Mouse (Mus musculus): ENCODE measurements at regions not wholly inside any gene's neighbourhood (a gene's known extent, or its start where the extent isn't known, plus 50 kb on each side); places are given as distances from the start of the nearest gene placed in this dataset.

- DNase-seq (ENCODE audit: low spot score in 2 of 2) = no peak
Measured at GRCm38 (mm10) chr4:26965831-26966230, 619.1 kb upstream of the Manea start.

GRCm38 (mm10) chr4:26964850-26965249, 618.2 kb upstream of the Manea start:
- DNase-seq (ENCODE audit: low spot score in 2 of 2) = no peak

- no peak for DNase-seq (ENCODE audit: low spot score in 2 of 2)
Measured at GRCm38 (mm10) chr4:26944617-26945016, 597.9 kb upstream of the Manea start.

- peak in 1 of 2 experiments; percentile 56 for DNase-seq (ENCODE audit: low spot score in 2 of 2)
Measured at GRCm38 (mm10) chr4:26933988-26934798, 587.5 kb upstream of the Manea start.

- DNase-seq (ENCODE audit: low spot score in 2 of 2) = no peak
Measured at GRCm38 (mm10) chr4:26929879-26930481, 583.3 kb upstream of the Manea start.

- DNase-seq (ENCODE audit: low spot score in 2 of 2) = no peak
Measured at GRCm38 (mm10) chr4:26926060-26926459, 579.4 kb upstream of the Manea start.

- no peak for DNase-seq (ENCODE audit: low spot score in 2 of 2)
Measured at GRCm38 (mm10) chr4:26888514-26888913, 541.8 kb upstream of the Manea start.

- DNase-seq (ENCODE audit: low spot score in 2 of 2) = no peak
Measured at GRCm38 (mm10) chr4:26879022-26879421, 532.3 kb upstream of the Manea start.

- DNase-seq (ENCODE audit: low spot score in 2 of 2) = no peak
Measured at GRCm38 (mm10) chr4:26841761-26842160, 495.1 kb upstream of the Manea start.

- no peak for DNase-seq (ENCODE audit: low spot score in 2 of 2)
Measured at GRCm38 (mm10) chr4:26800831-26801230, 454.1 kb upstream of the Manea start.

- DNase-seq (ENCODE audit: low spot score in 2 of 2) = peak in 1 of 2 experiments; percentile 7
Measured at GRCm38 (mm10) chr4:26793181-26793824, 446.6 kb upstream of the Manea start.

- DNase-seq (ENCODE audit: low spot score in 2 of 2) = no peak
Measured at GRCm38 (mm10) chr4:26767896-26768295, 421.2 kb upstream of the Manea start.

GRCm38 (mm10) chr4:26766235-26767228, 419.8 kb upstream of the Manea start:
- no peak for DNase-seq (ENCODE audit: low spot score in 2 of 2)

- no peak for DNase-seq (ENCODE audit: low spot score in 2 of 2)
Measured at GRCm38 (mm10) chr4:26740815-26741214, 394.1 kb upstream of the Manea start.

- no peak for DNase-seq (ENCODE audit: low spot score in 2 of 2)
Measured at GRCm38 (mm10) chr4:26736381-26736780, 389.7 kb upstream of the Manea start.

- no peak for DNase-seq (ENCODE audit: low spot score in 2 of 2)
Measured at GRCm38 (mm10) chr4:26714437-26714836, 367.7 kb upstream of the Manea start.

GRCm38 (mm10) chr4:26709964-26710363, 363.3 kb upstream of the Manea start:
- peak in 1 of 2 experiments; percentile 45 for DNase-seq (ENCODE audit: low spot score in 2 of 2)

GRCm38 (mm10) chr4:26695964-26696363, 349.3 kb upstream of the Manea start:
- no peak for DNase-seq (ENCODE audit: low spot score in 2 of 2)

Measured in left cerebral cortex, adult 8-10 months (tissue).